Mouse (Mus musculus) testis, adult 2 months (tissue): ENCODE measurements around the gene Rimbp3.

ENCODE experiments used
- CTCF ChIP-seq: fragments of 200-500 bp; IDR thresholded peaks from 2 replicates; pipeline ENCODE4 v1.5.1; 2012; ENCODE audit warnings: low read depth, mild to moderate bottlenecking, inconsistent platforms, low read length, moderate library complexity; ENCODE audit not compliant: control insufficient read depth, insufficient read depth, insufficient replicate concordance
- POLR2A ChIP-seq: fragments of 200-500 bp; IDR thresholded peaks from 2 replicates; pipeline ENCODE4 v1.6.1; 2012; ENCODE audit warnings: low read depth, mild to moderate bottlenecking, inconsistent platforms, low read length, moderate library complexity; ENCODE audit not compliant: control insufficient read depth

GRCm38 (mm10) chr16:17234916-17235665 is 26.7 kb downstream of the Rimbp3 start:
- TF ChIP-seq CTCF (no peak), POLR2A (no peak)
